Mouse (Mus musculus) CD4-positive helper T cell, adult 2 months (primary cell): ENCODE measurements around the gene Vps72.
A peak's percentile ranks its signal among the peaks of the same experiment; 100 is the strongest.
"Not testable (repeated sequence)": the region's sequence is repeated elsewhere in the genome, so short reads cannot be mapped to it uniquely, and the experiment has no call there.

Source experiments
- DNase-seq: peaks from one replicate; pipeline ENCODE4 v3.0.0-alpha.2; 2012; ENCODE audit warnings: low read depth, missing footprints, low spot score

Vps72 gene

GRCm38 (mm10) chr3:95133680-95134101 lies 22.9 kb downstream of the Vps72 start, which contains the start of the genes Scnm1 and Lysmd1:
TSS of gene Scnm1 (minus strand) at chr3:95134011.
TSS of gene Lysmd1 (plus strand) at chr3:95134088.
- peak; percentile 96 for DNase-seq

GRCm38 (mm10) chr3:95134133-95134532 lies 23.3 kb downstream of the Vps72 start:
- DNase-seq = not testable (repeated sequence)

GRCm38 (mm10) chr3:95135023-95135422 lies 24.2 kb downstream of the Vps72 start:
- peak; percentile 49 for DNase-seq

GRCm38 (mm10) chr3:95135433-95136052 lies 24.7 kb downstream of the Vps72 start:
- DNase-seq = peak; percentile 92

- no peak for DNase-seq
These were observed 25.5 kb downstream of the Vps72 start for GRCm38 (mm10) chr3:95136336-95136735.

GRCm38 (mm10) chr3:95139586-95140288 lies 28.9 kb downstream of the Vps72 start:
- DNase-seq = no peak

GRCm38 (mm10) chr3:95140289-95140595 lies 29.4 kb downstream of the Vps72 start:
- DNase-seq = no peak

- no peak for DNase-seq
These were observed 30.0 kb downstream of the Vps72 start for GRCm38 (mm10) chr3:95140795-95141194.

- DNase-seq = peak; percentile 87
These were observed 30.7 kb downstream of the Vps72 start for GRCm38 (mm10) chr3:95141474-95141873.

GRCm38 (mm10) chr3:95141952-95142616 lies 31.3 kb downstream of the Vps72 start, which contains the start of gene Tnfaip8l2:
TSS of gene Tnfaip8l2 (minus strand) at chr3:95142360.
- peak; percentile 77 for DNase-seq

- peak; percentile 89 for DNase-seq
These were observed 31.8 kb downstream of the Vps72 start for GRCm38 (mm10) chr3:95142617-95143011.

- DNase-seq = no peak
These were observed 37.1 kb downstream of the Vps72 start for GRCm38 (mm10) chr3:95147924-95148323.

GRCm38 (mm10) chr3:95153874-95154273 lies 43.1 kb downstream of the Vps72 start:
- peak; percentile 76 for DNase-seq

- no peak for DNase-seq
These were observed 48.7 kb downstream of the Vps72 start for GRCm38 (mm10) chr3:95159511-95159986.

GRCm38 (mm10) chr3:95159987-95160963 lies 49.5 kb downstream of the Vps72 start, which contains the start of gene Sema6c:
TSS of gene Sema6c (plus strand) at chr3:95160457.
- peak; percentile 91 for DNase-seq

- no peak for DNase-seq
These were observed 50.3 kb downstream of the Vps72 start for GRCm38 (mm10) chr3:95161041-95161551.

- no peak for DNase-seq
These were observed 51.0 kb downstream of the Vps72 start for GRCm38 (mm10) chr3:95161618-95162344.

GRCm38 (mm10) chr3:95162345-95162628 lies 51.5 kb downstream of the Vps72 start:
- DNase-seq = no peak

GRCm38 (mm10) chr3:95163419-95164255 lies 52.8 kb downstream of the Vps72 start:
- DNase-seq = no peak

GRCm38 (mm10) chr3:95164256-95164550 lies 53.4 kb downstream of the Vps72 start:
- DNase-seq = no peak
